11 mouse cellular contexts compared by ENCODE assay signal in genomic region chr2:57772315-57772714, GRCm38 (mm10).
DNase-seq lines count a peak whose midpoint lies in the region; ATAC-seq and TF ChIP-seq lines count a peak whose summit lies in the region.
"Had no signal": no experiment of that assay in that cellular context is flagged by ENCODE, and none has a peak within 500 bp of the region (broad histone marks: within the 10 kb centered on the region; RNA-seq: fewer than 3 reads in every experiment).

No protein-coding gene starts in this region.

- WGBS in embryonic facial prominence, embryonic 11.5 days: 77% methylated on average over 2 of the region's 2 CpGs
- WGBS in embryonic facial prominence, embryonic 10.5 days: 79% methylated on average over 2 of the region's 2 CpGs
- 49% methylated on average over 2 of the region's 2 CpGs for WGBS in liver, postnatal 0 days (ENCODE audit: insufficient replicate concordance)
- 62% methylated on average over 2 of the region's 2 CpGs for WGBS in liver, embryonic 11.5 days
- WGBS in kidney, embryonic 14.5 days: 77% methylated on average over 2 of the region's 2 CpGs

- DNase-seq in embryonic facial prominence, embryonic 11.5 days (ENCODE audit: low spot score): peak; percentile 23
- DNase-seq in embryonic facial prominence, embryonic 10.5 days (ENCODE audit: low spot score): no peak
- no peak for DNase-seq in liver, postnatal 0 days
- DNase-seq in liver, embryonic 11.5 days (ENCODE audit: low spot score): no peak
- peak; percentile 23 for DNase-seq in R1 (ENCODE audit: low read depth, low spot score)
- DNase-seq in mesoderm, embryonic 11.5 days (ENCODE audit: low read depth, low spot score): peak; percentile 14
- DNase-seq in right cerebral cortex, postnatal 25 days: no peak
- DNase-seq: gastrocnemius, postnatal 36 days had no signal

- TF ChIP-seq EP300 in liver, postnatal 0 days (IDR thresholded peaks at IDR 0.05; ENCODE audit: low read depth): no peak

- H3K9me3 ChIP-seq in embryonic facial prominence, embryonic 11.5 days (replicated peaks; ENCODE audit: control insufficient read depth, low read length): no peaks in the 10 kb centered on the region
- H3K9me3 ChIP-seq in embryonic facial prominence, embryonic 10.5 days: no peaks in the 10 kb centered on the region
- H3K9me3 ChIP-seq in liver, postnatal 0 days (ENCODE audit: low read length): no peaks in the 10 kb centered on the region
- no peaks in the 10 kb centered on the region for H3K9me3 ChIP-seq in liver, embryonic 11.5 days (ENCODE audit: control insufficient read depth, low read length)
- no peaks in the 10 kb centered on the region for H3K9me3 ChIP-seq in kidney, embryonic 14.5 days (ENCODE audit: control insufficient read depth, low read length)
- H3K9me3 ChIP-seq: liver, embryonic 15.5 days had no signal

- H3K4me1 ChIP-seq in embryonic facial prominence, embryonic 11.5 days (ENCODE audit: control insufficient read depth, insufficient read depth, low read length): no peaks in the 10 kb centered on the region
- H3K4me1 ChIP-seq in embryonic facial prominence, embryonic 10.5 days: no peaks in the 10 kb centered on the region
- no peaks in the 10 kb centered on the region for H3K4me1 ChIP-seq in liver, postnatal 0 days (ENCODE audit: insufficient read depth)
- H3K4me1 ChIP-seq in liver, embryonic 11.5 days (replicated peaks; ENCODE audit: control insufficient read depth, insufficient read depth, low read length): no peaks in the 10 kb centered on the region
- H3K4me1 ChIP-seq in kidney, embryonic 14.5 days (ENCODE audit: control insufficient read depth, insufficient read depth, low read length): no peaks in the 10 kb centered on the region
- H3K4me1 ChIP-seq: liver, embryonic 15.5 days had no signal

- ATAC-seq in embryonic facial prominence, embryonic 11.5 days (replicated peaks; ENCODE audit: insufficient number of reproducible peaks, low FRiP score, low TSS enrichment, low read depth): no peak
- ATAC-seq in liver, postnatal 0 days: no peak
- no peak for ATAC-seq in liver, embryonic 11.5 days (replicated peaks; ENCODE audit: low FRiP score)
- no peak for ATAC-seq in kidney, embryonic 14.5 days (ENCODE audit: low FRiP score, low TSS enrichment)
- ATAC-seq: inflammation-experienced regulatory T-cells, adult 6 months had no signal

- H3K27me3 ChIP-seq in embryonic facial prominence, embryonic 11.5 days (ENCODE audit: control insufficient read depth, insufficient read depth, low read length): no peaks in the 10 kb centered on the region
- H3K27me3 ChIP-seq in embryonic facial prominence, embryonic 10.5 days (replicated peaks; ENCODE audit: low read depth, poor library complexity, severe bottlenecking): no peaks in the 10 kb centered on the region
- no peaks in the 10 kb centered on the region for H3K27me3 ChIP-seq in liver, postnatal 0 days (ENCODE audit: insufficient read depth, low read length)
- H3K27me3 ChIP-seq in liver, embryonic 11.5 days (replicated peaks; ENCODE audit: control insufficient read depth, insufficient read depth, low read length): no peaks in the 10 kb centered on the region
- no peaks in the 10 kb centered on the region for H3K27me3 ChIP-seq in kidney, embryonic 14.5 days (ENCODE audit: control insufficient read depth, insufficient read depth, low read length)
- H3K27me3 ChIP-seq: liver, embryonic 15.5 days had no signal

- no peak overlapping the region for H3K9ac ChIP-seq in embryonic facial prominence, embryonic 11.5 days (replicated peaks; ENCODE audit: low read length)
- no peak overlapping the region for H3K9ac ChIP-seq in liver, postnatal 0 days (replicated peaks)
- no peak overlapping the region for H3K9ac ChIP-seq in liver, embryonic 11.5 days (ENCODE audit: low read depth, low read length)
- no peak overlapping the region for H3K9ac ChIP-seq in kidney, embryonic 14.5 days (ENCODE audit: low read depth, low read length)
- H3K9ac ChIP-seq: liver, embryonic 15.5 days had no signal

- H3K27ac ChIP-seq in embryonic facial prominence, embryonic 11.5 days (replicated peaks; ENCODE audit: low read depth, low read length): no peak overlapping the region
- H3K27ac ChIP-seq in embryonic facial prominence, embryonic 10.5 days (replicated peaks): no peak overlapping the region
- no peak overlapping the region for H3K27ac ChIP-seq in liver, postnatal 0 days (ENCODE audit: low read depth)
- H3K27ac ChIP-seq in liver, embryonic 11.5 days (ENCODE audit: low read depth, low read length): no peak overlapping the region
- no peak overlapping the region for H3K27ac ChIP-seq in kidney, embryonic 14.5 days (ENCODE audit: low read depth, low read length)
- H3K27ac ChIP-seq: liver, embryonic 15.5 days had no signal

- no peak overlapping the region for H3K4me3 ChIP-seq in embryonic facial prominence, embryonic 11.5 days (ENCODE audit: low read depth, low read length)
- H3K4me3 ChIP-seq in embryonic facial prominence, embryonic 10.5 days: no peak overlapping the region
- no peak overlapping the region for H3K4me3 ChIP-seq in liver, postnatal 0 days (ENCODE audit: low read depth, low read length)
- no peak overlapping the region for H3K4me3 ChIP-seq in liver, embryonic 11.5 days (ENCODE audit: low read depth, low read length)
- no peak overlapping the region for H3K4me3 ChIP-seq in kidney, embryonic 14.5 days (ENCODE audit: low read length)
- H3K4me3 ChIP-seq: liver, embryonic 15.5 days had no signal

- TF ChIP-seq CTCF in liver, postnatal 0 days (IDR thresholded peaks at IDR 0.05; ENCODE audit: low read depth): peak; percentile 42

- H3K4me2 ChIP-seq in embryonic facial prominence, embryonic 11.5 days (ENCODE audit: low read depth, low read length): no peak overlapping the region
- no peak overlapping the region for H3K4me2 ChIP-seq in liver, postnatal 0 days (ENCODE audit: low read depth, low read length)
- H3K4me2 ChIP-seq in liver, embryonic 11.5 days: no peak overlapping the region
- H3K4me2 ChIP-seq in kidney, embryonic 14.5 days (replicated peaks; ENCODE audit: low read depth, low read length): no peak overlapping the region
- H3K4me2 ChIP-seq: liver, embryonic 15.5 days had no signal

- no peaks in the 10 kb centered on the region for H3K36me3 ChIP-seq in embryonic facial prominence, embryonic 11.5 days (replicated peaks; ENCODE audit: control insufficient read depth, insufficient read depth, low read depth, low read length)
- no peaks in the 10 kb centered on the region for H3K36me3 ChIP-seq in embryonic facial prominence, embryonic 10.5 days (replicated peaks)
- H3K36me3 ChIP-seq in liver, postnatal 0 days (replicated peaks; ENCODE audit: insufficient read depth, low read length): no peaks in the 10 kb centered on the region
- H3K36me3 ChIP-seq in liver, embryonic 11.5 days (ENCODE audit: control insufficient read depth, insufficient read depth, low read length): no peaks in the 10 kb centered on the region
- H3K36me3 ChIP-seq in kidney, embryonic 14.5 days (ENCODE audit: control insufficient read depth, insufficient read depth, low read length): no peaks in the 10 kb centered on the region
- H3K36me3 ChIP-seq: liver, embryonic 15.5 days had no signal

Comparison
In these comparisons a context has a peak if more than half of its experiments do, and no peak if none do; other contexts are left out.
1. DNase-seq: peak in embryonic facial prominence, embryonic 11.5 days (single experiment), R1 (single experiment) and mesoderm, embryonic 11.5 days (single experiment); none in embryonic facial prominence, embryonic 10.5 days (single experiment), liver, postnatal 0 days (single experiment), liver, embryonic 11.5 days (single experiment) and right cerebral cortex, postnatal 25 days (single experiment).